Mouse (Mus musculus) embryonic facial prominence, embryonic 14.5 days (tissue): Measurements from ENCODE around the gene Nrbp1. TPM values are rescaled to one million over a fixed set of nuclear protein-coding genes. Genes with fewer than 3 reads are reported as not detected.

Experiments used
- ATAC-seq: fragments of 200-750 bp; cut with Nextera tagmentation; 2 replicates; pipeline ENCODE4 v1.8.0; 2017; ENCODE audit warnings: low read depth, moderate number of reproducible peaks, moderate TSS enrichment
- DNase-seq: peaks from one replicate; pipeline ENCODE4 v3.0.0-alpha.2; 2015; ENCODE audit warnings: low spot score
- H3K27ac ChIP-seq: fragments of 300-500 bp; sonication (generic); replicated peaks from 2 replicates; pipeline ENCODE4 v1.5.1; 2014; ENCODE audit warnings: low read depth, mild to moderate bottlenecking, low read length, moderate library complexity
- H3K27me3 ChIP-seq: fragments of 300-500 bp; sonication (generic); replicated peaks from 2 replicates; pipeline ENCODE4 v1.6.1; 2014; ENCODE audit warnings: low read length; ENCODE audit not compliant: control insufficient read depth, insufficient read depth
- H3K36me3 ChIP-seq: fragments of 300-500 bp; sonication (generic); 2 replicates; pipeline ENCODE4 v1.6.1; 2014; ENCODE audit warnings: low read length, mixed read lengths; ENCODE audit not compliant: control insufficient read depth, insufficient read depth
- H3K4me1 ChIP-seq: fragments of 300-500 bp; sonication (generic); 2 replicates; pipeline ENCODE4 v1.6.1; 2014; ENCODE audit warnings: antibody characterized with exemption, low read length; ENCODE audit not compliant: control insufficient read depth, insufficient read depth
- H3K4me2 ChIP-seq: fragments of 300-500 bp; sonication (generic); 2 replicates; pipeline ENCODE4 v1.6.1; 2014; ENCODE audit warnings: low read depth, mild to moderate bottlenecking, low read length, moderate library complexity, mixed read lengths
- H3K4me3 ChIP-seq: fragments of 300-500 bp; sonication (generic); 2 replicates; pipeline ENCODE4 v1.5.1; 2014; ENCODE audit warnings: low read depth, mild to moderate bottlenecking, low read length
- H3K9ac ChIP-seq: fragments of 300-500 bp; sonication (generic); 2 replicates; pipeline ENCODE4 v1.6.1; 2014; ENCODE audit warnings: low read depth, mild to moderate bottlenecking, low read length, moderate library complexity, mixed read lengths
- H3K9me3 ChIP-seq: fragments of 300-500 bp; sonication (generic); 2 replicates; pipeline ENCODE4 v1.6.1; 2016; ENCODE audit warnings: low read length; ENCODE audit not compliant: control insufficient read depth
- WGBS: fragments of 180-500 bp; shearing (Covaris S2); extraction: QIAGEN DNeasy Blood & Tissue Kit; methylation state at CpG from one replicate; pipeline ENCODE4 v1.1.7; 2014; 5-methylcytosine and 5-hydroxymethylcytosine counted together
- polyA plus RNA-seq: library from polyadenylated mRNA; unstranded; fragments of >200 nt; fragmentation: Nextera tagmentation; extraction: Ambion mirVana; gene quantifications from 2 replicates; pipeline ENCODE4 v1.2.1, GENCODE M21; 2014

The Nrbp1 gene
- 157 and 172 TPM in 2 replicates for polyA plus RNA-seq

- peaks cover 3% of the 10 kb centered on the region; the same call in 1 of the 2 replicates for H3K4me1 ChIP-seq
- peaks cover 23% of the 10 kb centered on the region for H3K36me3 ChIP-seq
- WGBS: 1% methylated on average over 29 of the region's 103 CpGs
- no peaks in the 10 kb centered on the region for H3K27me3 ChIP-seq
- ATAC-seq (peak; percentile 99), DNase-seq (peak; percentile 98)
- peak within 1 kb of the TSS; percentile 98 for H3K27ac ChIP-seq
- H3K9ac ChIP-seq: peak within 1 kb of the TSS; percentile 98
- H3K4me3 ChIP-seq: peak within 1 kb of the TSS; percentile 88
- 0 out of 2 replicates have a peak, but pooled peaks cover 6% of the 10 kb centered on the region for H3K9me3 ChIP-seq
- peak within 1 kb of the TSS; percentile 65 for H3K4me2 ChIP-seq
Observed at GRCm38 (mm10) chr5:31240637-31241521, at the start of gene Nrbp1, which contains the start of gene Gm9970. Nrbp1 (plus strand) TSS chr5:31240864. Gm9970 (minus strand) TSS chr5:31241232.

- Histone ChIP-seq H3K27me3 (no peaks in the 10 kb centered on the region), H3K9me3 (no peaks in the 10 kb centered on the region), H3K4me2 (peak overlapping the region; percentile 75), H3K36me3 (peaks cover 73% of the 10 kb centered on the region), H3K27ac (peak overlapping the region; percentile 75), H3K9ac (peak overlapping the region; percentile 87), H3K4me1 (peaks cover 9% of the 10 kb centered on the region), H3K4me3 (peak overlapping the region; percentile 86)
- ATAC-seq: peak; percentile 56
- DNase-seq: peak; percentile 78
- WGBS: 20% methylated on average over 30 of the region's 42 CpGs
Observed at GRCm38 (mm10) chr5:31192045-31192938, 48.4 kb upstream of the Nrbp1 start.

GRCm38 (mm10) chr5:31192939-31193630 lies 47.6 kb upstream of the Nrbp1 start, which contains the start of the genes Snx17 and Eif2b4:
Snx17 (plus strand) TSS chr5:31193227.
Eif2b4 (minus strand) TSS chr5:31193430.
- Histone ChIP-seq H3K27ac (peak within 1 kb of the TSS; percentile 87), H3K9ac (peak within 1 kb of the TSS; percentile 87), H3K27me3 (no peaks in the 10 kb centered on the region), H3K36me3 (peaks cover 73% of the 10 kb centered on the region), H3K4me3 (peak within 1 kb of the TSS; percentile 86), H3K9me3 (no peaks in the 10 kb centered on the region), H3K4me1 (peaks cover 9% of the 10 kb centered on the region), H3K4me2 (peak within 1 kb of the TSS; percentile 92)
- peak; percentile 98 for ATAC-seq
- WGBS: under 1% methylated on average over 32 of the region's 48 CpGs
- peak; percentile 99 for DNase-seq

GRCm38 (mm10) chr5:31193631-31194281 lies 46.9 kb upstream of the Nrbp1 start:
- H3K9me3 ChIP-seq: no peaks in the 10 kb centered on the region
- H3K4me1 ChIP-seq: peaks cover 9% of the 10 kb centered on the region
- H3K4me3 ChIP-seq: peak overlapping the region; percentile 86
- H3K9ac ChIP-seq: peak overlapping the region; percentile 87
- H3K27ac ChIP-seq: peak overlapping the region; percentile 87
- H3K27me3 ChIP-seq: no peaks in the 10 kb centered on the region
- H3K36me3 ChIP-seq: peaks cover 73% of the 10 kb centered on the region
- H3K4me2 ChIP-seq: peak overlapping the region; percentile 92
- ATAC-seq (no peak), DNase-seq (peak; percentile 6)
- WGBS: 10% methylated on average over 25 of the region's 25 CpGs

- DNase-seq (no peak), ATAC-seq (no peak)
- Histone ChIP-seq H3K36me3 (peaks cover 74% of the 10 kb centered on the region), H3K4me2 (peak overlapping the region; percentile 92), H3K27me3 (no peaks in the 10 kb centered on the region), H3K4me3 (peak overlapping the region; percentile 86), H3K27ac (no peak overlapping the region), H3K4me1 (peaks cover 9% of the 10 kb centered on the region), H3K9me3 (no peaks in the 10 kb centered on the region), H3K9ac (peak overlapping the region; percentile 87; the same call in 1 of the 2 replicates)
- 91% methylated on average over 16 of the region's 16 CpGs for WGBS
Observed at GRCm38 (mm10) chr5:31194486-31195485, 45.9 kb upstream of the Nrbp1 start.

- WGBS: 94% methylated on average over 4 of the region's 4 CpGs
- no peak overlapping the region for H3K27ac ChIP-seq
- peaks cover 73% of the 10 kb centered on the region for H3K36me3 ChIP-seq
- DNase-seq (no peak), ATAC-seq (no peak)
- no peaks in the 10 kb centered on the region for H3K27me3 ChIP-seq
- H3K9ac ChIP-seq: no peak overlapping the region
- no peak overlapping the region for H3K4me3 ChIP-seq
- H3K9me3 ChIP-seq: peaks cover 5% of the 10 kb centered on the region
- H3K4me2 ChIP-seq: no peak overlapping the region
- H3K4me1 ChIP-seq: peaks cover 9% of the 10 kb centered on the region
Observed at GRCm38 (mm10) chr5:31195671-31196070, 45.0 kb upstream of the Nrbp1 start.

GRCm38 (mm10) chr5:31196207-31196606 lies 44.5 kb upstream of the Nrbp1 start:
- DNase-seq (no peak), ATAC-seq (no peak)
- 92% methylated on average over 10 of the region's 10 CpGs for WGBS

More at GRCm38 (mm10) chr5:31196207-31196606, 44.5 kb upstream of the Nrbp1 start:
- H3K27me3 ChIP-seq: no peaks in the 10 kb centered on the region
- no peak overlapping the region for H3K4me2 ChIP-seq
- H3K4me3 ChIP-seq: no peak overlapping the region
- peaks cover 5% of the 10 kb centered on the region for H3K9me3 ChIP-seq
- peaks cover 9% of the 10 kb centered on the region for H3K4me1 ChIP-seq
- peaks cover 68% of the 10 kb centered on the region for H3K36me3 ChIP-seq
- no peak overlapping the region for H3K9ac ChIP-seq
- no peak overlapping the region for H3K27ac ChIP-seq
